Mouse (Mus musculus) stomach, postnatal 0 days (tissue): ENCODE measurements at regions not wholly inside any gene's neighbourhood (a gene's known extent, or its start where the extent isn't known, plus 50 kb on each side); places are given as distances from the start of the nearest gene placed in this dataset.

ENCODE experiments used
- CTCF ChIP-seq: IDR thresholded peaks from 2 replicates; pipeline ENCODE4 v1.5.1; 2016; ENCODE audit warnings: antibody characterized with exemption, low read depth, mild to moderate bottlenecking, moderate library complexity
- EP300 ChIP-seq: optimal IDR thresholded peaks from 2 replicates; pipeline ENCODE3; 2016; ENCODE audit warnings: antibody characterized with exemption

DNA sequence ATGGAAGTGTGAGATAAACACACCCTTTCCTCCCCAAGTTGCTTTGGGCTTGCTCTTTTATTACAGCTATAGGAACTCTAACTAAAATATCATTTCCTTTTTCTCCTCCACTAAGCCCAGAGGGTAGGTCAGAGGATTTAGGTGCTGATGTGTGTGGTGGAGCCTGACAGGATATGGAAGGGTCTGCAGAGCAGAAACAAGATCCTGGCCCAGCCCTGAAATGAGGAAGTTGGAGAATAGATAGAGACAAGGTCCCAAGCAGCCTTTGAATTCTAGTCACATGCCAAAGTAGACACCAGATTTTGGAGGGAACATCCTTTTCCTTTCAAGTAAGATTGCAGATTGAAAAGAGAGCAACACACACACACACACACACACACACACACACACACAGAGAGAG, 132.4 kb downstream of the Bmp2 start:
- TF ChIP-seq EP300 (no peak), CTCF (no peak)
